Mouse (Mus musculus) embryonic facial prominence, embryonic 11.5 days (tissue): ENCODE data around the gene Vmn1r117. TPM values are rescaled to one million over a fixed set of nuclear protein-coding genes. Genes with fewer than 3 reads are reported as not detected.
"Not testable (repeated sequence)": the region's sequence is repeated elsewhere in the genome, so short reads cannot be mapped to it uniquely, and the experiment has no call there.

Experiments
- ATAC-seq: fragments of 200-750 bp; cut with Nextera tagmentation; replicated peaks from 2 replicates; pipeline ENCODE4 v1.8.0; 2017; ENCODE audit warnings: low read depth; ENCODE audit not compliant: insufficient number of reproducible peaks, low FRiP score, low TSS enrichment
- DNase-seq: peaks from one replicate; pipeline ENCODE4 v3.0.0-alpha.2; 2015; ENCODE audit warnings: low spot score
- H3K27ac ChIP-seq: fragments of 300-500 bp; sonication (generic); replicated peaks from 2 replicates; pipeline ENCODE4 v1.5.1; 2014; ENCODE audit warnings: mild to moderate bottlenecking, low read depth, low read length, control low read depth
- H3K27me3 ChIP-seq: fragments of 300-500 bp; sonication (generic); 2 replicates; pipeline ENCODE4 v1.6.1; 2014; ENCODE audit warnings: mild to moderate bottlenecking, low read length, moderate library complexity, mixed read lengths; ENCODE audit not compliant: control insufficient read depth, insufficient read depth
- H3K36me3 ChIP-seq: fragments of 300-500 bp; sonication (generic); replicated peaks from 2 replicates; pipeline ENCODE4 v1.6.1; 2014; ENCODE audit warnings: low read depth, mild to moderate bottlenecking, low read length, moderate library complexity, mixed read lengths; ENCODE audit not compliant: control insufficient read depth, insufficient read depth
- H3K4me1 ChIP-seq: fragments of 300-500 bp; sonication (generic); 2 replicates; pipeline ENCODE4 v1.6.1; 2014; ENCODE audit warnings: low read length, mixed read lengths; ENCODE audit not compliant: control insufficient read depth, insufficient read depth
- H3K4me2 ChIP-seq: fragments of 300-500 bp; sonication (generic); 2 replicates; pipeline ENCODE4 v1.6.1; 2014; ENCODE audit warnings: low read depth, mild to moderate bottlenecking, control low read depth, low read length, moderate library complexity
- H3K4me3 ChIP-seq: fragments of 300-500 bp; sonication (generic); 2 replicates; pipeline ENCODE4 v1.5.1; 2014; ENCODE audit warnings: low read depth, low read length, control low read depth
- H3K9ac ChIP-seq: fragments of 300-500 bp; sonication (generic); replicated peaks from 2 replicates; pipeline ENCODE4 v1.6.1; 2014; ENCODE audit warnings: mild to moderate bottlenecking, control low read depth, low read length
- H3K9me3 ChIP-seq: fragments of 300-500 bp; sonication (generic); replicated peaks from 2 replicates; pipeline ENCODE4 v1.6.1; 2016; ENCODE audit warnings: mild to moderate bottlenecking, low read length, inconsistent platforms, mixed read lengths; ENCODE audit not compliant: control insufficient read depth
- WGBS: fragments of 180-500 bp; shearing (Covaris S2); extraction: QIAGEN DNeasy Blood & Tissue Kit; methylation state at CpG from one replicate; pipeline ENCODE4 v1.1.7; 2014; 5-methylcytosine and 5-hydroxymethylcytosine counted together
- polyA plus RNA-seq: library from polyadenylated mRNA; unstranded; fragments of >200 nt; fragmentation: Nextera tagmentation; extraction: Ambion mirVana; gene quantifications from 2 replicates; pipeline ENCODE4 v1.2.1, GENCODE M21; 2014

Vmn1r117 gene
- not detected in 2 replicates for polyA plus RNA-seq

- not testable (repeated sequence) for H3K4me2 ChIP-seq, H3K4me1 ChIP-seq, H3K27me3 ChIP-seq, H3K27ac ChIP-seq, ATAC-seq, DNase-seq, H3K36me3 ChIP-seq, H3K9me3 ChIP-seq, H3K4me3 ChIP-seq, H3K9ac ChIP-seq
- WGBS = no CpG with 5 or more reads among the region's 2 CpGs
Observed at GRCm38 (mm10) chr7:20884021-20884420, at the start of gene Vmn1r117. Gene Vmn1r117, minus strand, starts transcription at chr7:20884121.

- not testable (repeated sequence) for H3K4me2 ChIP-seq, H3K27ac ChIP-seq, H3K9me3 ChIP-seq, DNase-seq, H3K4me3 ChIP-seq, H3K36me3 ChIP-seq, H3K9ac ChIP-seq, H3K4me1 ChIP-seq, ATAC-seq, H3K27me3 ChIP-seq
- no CpG with 5 or more reads among the region's 2 CpGs for WGBS
Observed at GRCm38 (mm10) chr7:20912247-20912646, 28.3 kb upstream of the Vmn1r117 start, which contains the start of gene Vmn1r118. Gene Vmn1r118, minus strand, starts transcription at chr7:20912347.

GRCm38 (mm10) chr7:20871956-20872355, 12.0 kb downstream of the Vmn1r117 start, which contains the start of gene Vmn1r116:
Gene Vmn1r116, plus strand, starts transcription at chr7:20872256.
- H3K36me3 ChIP-seq, H3K9ac ChIP-seq, H3K9me3 ChIP-seq, DNase-seq, H3K4me1 ChIP-seq, H3K27me3 ChIP-seq, H3K4me3 ChIP-seq, H3K4me2 ChIP-seq, ATAC-seq, H3K27ac ChIP-seq: not testable (repeated sequence)
- 67% methylated on average over 3 of the region's 3 CpGs for WGBS

DNA sequence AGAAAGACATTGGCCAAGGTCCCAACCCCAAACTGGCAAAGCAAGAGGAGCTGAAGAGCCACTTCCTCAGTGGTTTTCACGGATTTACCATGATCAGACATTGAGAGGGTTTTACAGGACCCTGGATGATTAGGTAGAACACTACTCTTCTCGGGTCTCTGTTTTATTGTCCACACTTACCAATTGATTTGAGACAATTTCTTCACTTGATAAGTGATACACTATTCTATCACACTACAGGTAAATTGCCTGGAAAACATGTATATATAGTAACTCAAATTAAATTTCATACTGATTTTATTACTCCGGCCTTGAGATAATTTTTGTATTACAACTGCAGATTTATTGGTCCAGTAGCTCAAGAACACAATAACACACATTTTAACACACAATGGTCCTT, 39.0 kb downstream of the Vmn1r117 start, which contains the start of gene Vmn1r115:
Vmn1r115 (minus strand) TSS at position 101 of the 400 bp plus-strand sequence.
- not testable (repeated sequence) for H3K27ac ChIP-seq, DNase-seq, H3K36me3 ChIP-seq, H3K4me3 ChIP-seq, H3K4me1 ChIP-seq, ATAC-seq, H3K9ac ChIP-seq, H3K9me3 ChIP-seq, H3K27me3 ChIP-seq, H3K4me2 ChIP-seq
- no CpG with 5 or more reads among the region's 3 CpGs for WGBS

Other genes with a start within 250 kb of the Vmn1r117 start
- not detected in 2 replicates for gene Vmn1r107, start 215.2 kb downstream of the Vmn1r117 start, polyA plus RNA-seq
- not detected in 2 replicates for gene Vmn1r111, start 180.9 kb downstream of the Vmn1r117 start, polyA plus RNA-seq
- not detected in 2 replicates for gene Gm10668, start 153.5 kb downstream of the Vmn1r117 start, polyA plus RNA-seq
- gene Vmn1r112, start 112.9 kb downstream of the Vmn1r117 start, polyA plus RNA-seq = not detected in 2 replicates
- not detected in 2 replicates for gene Vmn1r113, start 96.8 kb downstream of the Vmn1r117 start, polyA plus RNA-seq
- not detected in 2 replicates for gene Vmn1r114, start 71.9 kb downstream of the Vmn1r117 start, polyA plus RNA-seq
- not detected in 2 replicates for gene Vmn1r115, start 39.1 kb downstream of the Vmn1r117 start, polyA plus RNA-seq
- not detected in 2 replicates for gene Vmn1r116, start 11.9 kb downstream of the Vmn1r117 start, polyA plus RNA-seq
- not detected in 2 replicates for gene Vmn1r118, start 28.2 kb upstream of the Vmn1r117 start, polyA plus RNA-seq
- not detected in 2 replicates for gene Vmn1r119, start 128.3 kb upstream of the Vmn1r117 start, polyA plus RNA-seq
- not detected in 2 replicates for gene Vmn1r120, start 169.7 kb upstream of the Vmn1r117 start, polyA plus RNA-seq
- not detected in 2 replicates for gene Vmn1r121, start 214.4 kb upstream of the Vmn1r117 start, polyA plus RNA-seq